Mouse (Mus musculus): ENCODE measurements around the gene Otop3.
"Not testable (repeated sequence)": the region's sequence is repeated elsewhere in the genome, so short reads cannot be mapped to it uniquely, and the experiment has no call there.

The Otop3 gene

DNA sequence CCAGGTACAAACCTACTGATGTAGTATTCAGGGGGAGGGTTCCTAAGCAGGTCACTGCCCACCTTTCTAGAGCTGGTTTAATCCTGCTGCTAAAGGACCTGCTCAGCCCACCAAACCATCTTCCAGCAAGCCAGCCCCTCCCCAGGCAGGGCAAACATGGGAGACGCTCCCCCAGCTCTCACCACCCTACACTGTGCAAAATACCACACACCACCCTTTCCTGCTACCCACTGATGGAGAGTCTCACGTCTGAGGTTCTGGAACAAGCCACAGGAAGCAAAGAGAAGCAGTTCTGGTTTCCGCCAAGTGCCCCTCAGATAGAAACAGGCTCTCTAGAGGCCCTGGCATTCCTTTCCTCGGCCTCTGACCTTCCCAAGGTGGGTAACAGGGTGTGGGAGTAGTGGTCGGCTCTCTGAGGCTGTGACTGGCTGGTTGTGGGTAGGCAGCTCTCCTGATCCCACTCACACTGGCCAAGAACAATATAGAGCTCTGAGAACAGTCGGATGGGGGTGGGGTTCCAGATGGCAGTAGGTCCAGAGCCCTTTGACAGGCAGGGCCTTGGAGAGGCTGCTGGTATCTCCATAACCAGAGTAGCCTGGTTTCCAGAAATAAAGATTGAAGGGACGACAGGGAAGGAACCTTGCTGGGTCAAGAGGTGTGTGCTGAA is 31.6 kb downstream of the Otop3 start:
- DNase-seq (ENCODE audit: low spot score in 2 of 2): no peak

- DNase-seq (ENCODE audit: low spot score in 2 of 2): peak; percentile 63 to 70
These were observed 32.3 kb downstream of the Otop3 start for GRCm38 (mm10) chr11:115366706-115367394.

DNA sequence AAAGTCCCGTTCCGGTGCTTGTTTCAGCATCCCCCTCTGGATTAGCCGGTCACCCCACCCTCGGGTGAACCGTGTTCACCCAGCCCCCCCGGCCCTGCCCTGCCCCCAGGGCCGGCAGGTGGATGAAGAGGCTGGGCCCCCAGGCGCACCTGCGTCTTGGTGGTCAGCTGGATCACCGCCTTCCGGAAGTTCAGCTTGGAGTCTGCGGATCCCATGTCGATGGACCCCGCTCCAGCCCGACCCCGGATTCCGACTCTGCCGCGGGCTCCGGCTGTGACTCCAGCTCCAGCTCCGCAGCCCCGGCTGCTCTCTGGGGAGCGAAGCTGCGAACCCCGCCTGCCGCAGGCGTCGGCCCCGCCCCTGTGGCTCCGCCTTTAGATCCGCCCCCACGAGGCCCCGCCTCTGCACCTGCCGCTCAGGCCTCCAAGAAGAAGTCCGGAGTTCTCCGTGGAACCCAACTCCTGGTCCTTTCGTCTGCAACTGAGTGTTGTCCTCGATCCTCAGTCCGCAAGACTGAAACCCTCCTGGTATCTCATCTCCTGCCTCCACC is 32.9 kb downstream of the Otop3 start, which contains the start of gene Hid1:
Hid1 (minus strand) TSS at position 362 of the 550 bp plus-strand sequence.
- peak; percentile 84 to 87 for DNase-seq (ENCODE audit: low spot score in 2 of 2)

- no peak for DNase-seq (ENCODE audit: low spot score in 2 of 2)
These were observed 35.8 kb downstream of the Otop3 start for GRCm38 (mm10) chr11:115370368-115370767.

DNA sequence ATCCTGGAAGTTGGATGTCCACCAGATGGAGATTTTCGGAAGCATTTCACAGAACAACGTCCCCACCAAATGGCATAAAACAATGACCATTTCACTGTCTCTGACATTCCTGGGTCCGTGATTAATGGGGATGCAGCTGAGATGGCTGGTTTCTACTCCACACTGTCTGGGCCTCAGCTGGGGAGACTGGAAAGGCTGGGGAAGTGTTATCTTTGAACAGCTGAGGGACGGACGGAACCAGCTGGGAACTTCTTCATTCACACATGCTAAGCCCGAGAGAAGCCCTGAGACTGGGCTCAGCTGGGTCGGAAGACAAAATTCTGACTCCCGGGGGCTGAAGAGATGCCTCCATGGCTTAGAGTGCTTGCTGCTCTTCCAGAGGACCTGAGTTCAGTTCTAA is 36.8 kb downstream of the Otop3 start:
- no peak for DNase-seq (ENCODE audit: low spot score in 2 of 2)

DNA sequence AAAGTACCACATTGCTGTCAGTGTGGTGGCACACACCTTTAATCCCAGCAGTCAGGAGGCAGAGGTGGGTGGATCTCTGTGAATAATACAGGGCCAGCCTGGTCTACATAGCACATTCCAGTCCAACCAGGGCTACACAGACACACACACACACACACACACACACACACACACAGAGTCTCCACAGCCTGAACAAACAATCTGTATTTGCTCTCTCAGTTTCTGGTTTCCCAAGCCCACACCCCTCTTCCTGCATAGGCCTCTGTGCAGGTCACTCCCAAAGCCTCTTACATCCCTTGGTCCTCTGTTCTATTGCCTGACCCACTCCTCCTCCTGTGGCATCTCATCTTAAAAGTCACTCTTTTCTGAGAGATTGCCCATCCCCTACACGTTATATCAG is 37.5 kb downstream of the Otop3 start:
- no peak for DNase-seq (ENCODE audit: low spot score in 2 of 2)

DNA sequence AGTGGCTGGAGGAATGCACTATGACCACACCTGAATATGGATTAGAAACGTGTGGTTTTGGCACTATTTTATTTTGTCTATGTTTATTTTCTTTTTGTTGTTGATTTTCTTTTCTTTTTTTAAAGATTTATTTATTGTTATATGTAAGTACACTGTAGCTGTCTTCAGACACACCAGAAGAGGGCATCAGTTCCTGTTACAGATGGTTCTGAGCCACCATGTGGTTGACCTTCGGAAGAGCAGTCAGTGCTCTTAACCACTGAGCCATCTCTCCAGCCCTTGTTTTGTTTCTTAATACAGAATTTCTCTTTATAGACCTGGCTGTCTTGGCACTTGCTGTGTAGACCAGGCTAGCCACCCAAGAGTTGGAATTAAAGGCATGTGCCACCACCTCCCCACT is 38.2 kb downstream of the Otop3 start:
- no peak for DNase-seq (ENCODE audit: low spot score in 2 of 2)

- peak; percentile 70 to 73 for DNase-seq (ENCODE audit: low spot score in 2 of 2)
These were observed 39.5 kb downstream of the Otop3 start for GRCm38 (mm10) chr11:115373805-115374694.

GRCm38 (mm10) chr11:115374695-115375425 is 40.3 kb downstream of the Otop3 start:
- peak; percentile 55 to 56 for DNase-seq (ENCODE audit: low spot score in 2 of 2)

DNA sequence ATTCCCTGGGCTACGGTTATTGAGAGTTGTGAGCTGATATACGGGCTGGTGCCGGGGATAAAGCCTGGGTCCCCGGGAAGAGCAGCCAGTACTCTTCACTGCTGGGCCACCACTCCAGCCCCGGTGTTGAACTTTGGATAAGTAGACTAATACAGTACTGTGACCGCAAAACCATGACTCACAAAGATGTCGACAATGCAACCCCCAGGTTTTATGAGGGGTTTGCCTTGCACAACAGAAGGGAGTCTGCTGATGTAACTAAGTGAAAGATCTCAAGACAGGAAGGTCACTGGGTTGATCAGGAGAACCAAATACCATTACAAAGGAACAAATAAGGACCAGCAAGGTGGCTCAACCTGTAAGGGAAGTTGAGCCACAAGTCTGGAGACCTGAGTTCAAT is 42.2 kb downstream of the Otop3 start:
- no peak for DNase-seq (ENCODE audit: low spot score in 2 of 2)

DNA sequence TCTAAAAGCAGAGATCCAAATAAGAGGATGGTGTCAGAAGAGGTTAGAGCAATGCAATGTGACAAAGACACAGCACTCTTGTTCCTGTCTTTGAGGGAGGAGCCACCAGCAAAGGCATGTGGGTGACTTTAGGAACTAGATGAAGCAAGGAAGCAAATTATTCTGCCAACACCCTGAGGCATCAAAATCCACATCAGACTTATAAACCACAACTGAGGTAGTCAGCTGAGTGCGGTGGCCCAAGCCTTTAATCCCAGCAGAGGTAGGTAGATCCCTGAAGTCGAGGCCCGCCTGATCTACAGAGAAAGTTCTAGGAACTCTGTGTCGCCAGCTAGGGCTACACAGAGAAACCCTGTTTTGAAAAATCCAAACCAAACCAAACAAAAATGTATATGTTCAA is 42.7 kb downstream of the Otop3 start:
- DNase-seq (ENCODE audit: low spot score in 2 of 2): no peak

- DNase-seq (ENCODE audit: low spot score in 2 of 2): no peak
These were observed 43.3 kb downstream of the Otop3 start for GRCm38 (mm10) chr11:115377854-115378253.

DNA sequence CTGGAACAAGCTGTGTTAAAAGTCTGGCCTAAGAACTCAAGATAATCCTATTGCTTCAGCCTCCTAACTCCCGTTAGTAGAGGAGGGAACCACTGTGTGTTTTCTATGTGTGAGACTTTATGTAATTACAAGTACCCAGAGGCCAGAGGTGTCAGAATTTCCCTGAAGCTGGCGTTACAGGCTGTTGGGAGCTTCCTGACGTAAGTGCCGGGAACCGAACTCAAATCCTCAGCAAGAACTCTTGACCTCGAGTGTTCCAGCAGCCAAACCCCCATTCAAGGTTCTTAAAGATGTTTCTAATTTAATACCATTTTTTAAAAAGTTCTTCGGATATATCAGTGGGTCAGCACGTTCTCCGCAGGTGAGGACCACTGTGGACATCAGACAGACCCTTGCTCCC is 46.7 kb downstream of the Otop3 start:
- no peak for DNase-seq (ENCODE audit: low spot score in 2 of 2)

- peak; percentile 84 to 85 for DNase-seq (ENCODE audit: low spot score in 2 of 2)
These were observed 47.4 kb downstream of the Otop3 start, which contains the start of gene Cdr2l for GRCm38 (mm10) chr11:115381743-115382539. Cdr2l (plus strand) TSS chr11:115381916.

DNA sequence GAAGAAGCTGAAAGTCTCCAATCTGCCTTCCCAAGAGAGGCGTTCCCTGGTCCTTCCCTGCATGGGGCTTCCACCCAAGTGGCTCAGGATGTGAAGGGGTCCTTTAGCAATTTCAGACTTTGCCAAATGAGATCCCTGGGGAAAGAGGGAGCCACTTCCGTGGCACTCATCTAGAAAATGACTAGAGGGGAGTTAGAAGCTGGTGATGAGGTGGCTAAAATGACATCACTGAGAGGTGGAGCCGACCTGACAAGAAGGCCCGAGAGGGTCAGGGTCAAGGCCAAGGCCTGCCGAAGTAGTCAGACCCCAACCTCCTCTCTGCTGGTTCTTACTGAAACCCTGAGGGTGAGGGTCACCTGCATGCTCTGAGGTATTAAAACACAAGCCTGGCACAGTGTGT is 48.4 kb downstream of the Otop3 start:
- DNase-seq (ENCODE audit: low spot score in 2 of 2): no peak

DNA sequence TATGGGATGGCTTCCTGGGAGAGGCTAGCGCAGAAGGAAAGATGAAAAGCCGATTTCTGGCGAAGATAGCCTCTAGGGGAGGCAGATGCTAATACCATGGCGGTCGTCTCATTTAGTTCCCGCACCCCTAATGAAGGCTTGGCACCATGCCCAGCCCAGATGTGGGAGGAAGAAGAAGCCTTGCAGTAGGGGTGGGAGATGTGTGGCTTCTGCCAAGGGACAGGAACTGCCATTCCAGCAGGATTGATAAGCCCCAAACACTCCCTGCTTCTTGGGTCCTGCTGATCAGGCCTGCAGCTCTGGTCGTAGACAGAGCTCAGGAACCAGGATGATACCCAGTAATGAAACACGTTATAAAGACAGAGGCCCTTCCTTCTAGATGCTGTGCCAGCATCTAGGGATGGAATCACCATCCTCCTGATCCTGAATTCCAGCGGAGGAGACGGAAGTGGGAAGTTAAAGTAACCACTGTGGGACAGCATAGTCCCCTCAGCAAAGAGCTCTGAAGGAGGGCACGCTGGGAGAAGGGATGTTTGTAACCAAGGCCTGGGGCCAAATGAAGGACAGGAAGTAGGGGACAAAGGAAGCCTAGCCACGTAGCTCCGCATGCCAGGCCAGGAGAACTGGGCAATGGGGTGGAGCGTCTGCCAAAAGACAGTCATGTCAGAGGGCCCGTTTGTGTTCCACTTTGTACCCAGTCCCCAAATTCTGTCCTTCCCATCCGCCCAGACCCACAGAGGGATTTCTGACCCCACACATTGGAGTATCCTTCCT is 49.4 kb downstream of the Otop3 start:
- peak; percentile 51 to 60 for DNase-seq (ENCODE audit: low spot score in 2 of 2)

DNA sequence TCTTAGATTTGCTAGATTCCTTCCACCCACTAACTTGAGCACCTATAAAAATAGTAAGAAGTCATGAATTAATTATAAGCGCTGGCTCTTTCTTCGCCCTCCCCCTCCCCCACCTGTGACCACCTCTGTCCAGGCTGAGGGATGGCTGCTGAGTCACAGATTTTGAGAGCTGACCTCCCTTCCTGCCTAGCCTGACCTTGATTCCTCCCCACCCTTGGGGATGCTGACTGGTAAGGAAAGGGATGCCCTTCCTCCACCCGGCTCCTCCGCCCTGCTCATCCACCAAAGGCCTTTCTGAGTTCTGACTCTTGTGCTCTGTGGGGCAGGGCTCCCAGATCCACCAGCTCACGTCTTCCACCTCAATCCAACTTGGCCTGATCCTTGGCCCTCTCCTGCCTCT is 50.1 kb downstream of the Otop3 start:
- DNase-seq (ENCODE audit: low spot score in 2 of 2): no peak

GRCm38 (mm10) chr11:115386859-115387258 is 52.3 kb downstream of the Otop3 start:
- DNase-seq (ENCODE audit: low spot score in 2 of 2): not testable (repeated sequence)

- no peak for DNase-seq (ENCODE audit: low spot score in 2 of 2)
These were observed 56.8 kb downstream of the Otop3 start for GRCm38 (mm10) chr11:115391358-115391757.

Measured in right cerebral cortex, adult 2 months (tissue).